Mouse (Mus musculus): ENCODE results near the gene Krt20.
A peak's percentile ranks its signal among the peaks of the same experiment; 100 is the strongest.

Krt20 gene

GRCm38 (mm10) chr11:99437972-99438371 lies at the start of gene Krt20:
TSS of gene Krt20 (minus strand) at chr11:99438150.
- DNase-seq (ENCODE audit: low spot score) = no peak

DNA sequence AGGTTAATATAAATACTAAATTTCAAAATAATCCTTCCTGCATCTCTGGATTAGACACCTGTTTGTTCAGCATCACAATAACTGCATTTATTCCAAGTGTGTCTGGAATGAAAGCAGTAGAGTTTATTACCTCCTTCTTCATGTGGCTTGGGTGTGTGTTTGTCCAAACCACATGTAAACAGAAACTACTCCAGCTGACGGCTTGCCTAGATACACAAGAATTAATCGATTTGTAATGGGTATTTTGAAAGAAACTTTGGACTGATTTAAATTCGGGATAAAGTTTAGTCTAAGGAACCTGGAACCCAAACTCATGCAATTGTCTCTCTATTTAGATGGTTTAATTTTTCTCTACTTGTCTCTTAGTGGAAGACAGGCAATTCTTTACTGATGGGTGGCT lies 37.0 kb upstream of the Krt20 start:
- DNase-seq (ENCODE audit: low spot score) = no peak

DNA sequence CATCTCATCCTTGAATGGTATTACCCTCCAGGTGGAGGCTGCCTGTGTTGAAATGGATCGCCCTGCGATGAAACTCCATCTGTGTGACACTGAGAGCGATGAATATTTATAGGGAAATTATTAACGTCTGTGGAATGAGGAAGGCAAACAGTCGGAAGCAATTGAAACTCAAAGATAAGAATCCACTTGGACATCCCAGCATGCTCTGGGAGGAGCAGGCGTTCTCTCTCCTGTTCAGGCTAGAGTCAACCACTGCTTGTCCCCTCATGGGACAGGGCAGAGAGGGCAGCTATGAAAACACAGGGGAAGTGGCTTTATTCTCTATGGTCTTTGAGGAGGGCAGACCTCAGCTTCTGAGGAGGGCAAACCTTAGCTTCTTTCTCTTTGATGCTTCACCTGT lies 35.5 kb upstream of the Krt20 start:
- DNase-seq (ENCODE audit: low spot score) = no peak

GRCm38 (mm10) chr11:99472405-99472804 lies 34.5 kb upstream of the Krt20 start:
- DNase-seq (ENCODE audit: low spot score) = no peak

DNA sequence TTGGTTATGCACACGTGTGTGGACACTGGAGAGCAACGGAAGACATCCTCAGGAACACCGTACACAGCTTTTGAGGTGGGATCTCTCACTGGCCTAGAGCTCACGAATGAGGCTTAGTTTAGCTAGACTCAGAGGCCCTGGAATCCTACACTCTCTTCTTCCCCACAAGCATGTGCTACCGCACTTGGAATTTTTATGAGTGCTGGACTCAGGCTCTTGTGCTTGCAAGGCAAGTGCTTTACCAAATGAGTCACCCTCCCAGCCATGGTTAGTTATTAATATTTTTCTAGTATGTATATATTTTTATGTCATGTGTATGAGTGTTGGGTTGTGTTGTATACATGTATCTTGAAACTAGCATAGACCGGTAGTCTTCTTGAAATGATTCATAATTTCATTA lies 34.0 kb upstream of the Krt20 start:
- DNase-seq (ENCODE audit: low spot score) = no peak

DNA sequence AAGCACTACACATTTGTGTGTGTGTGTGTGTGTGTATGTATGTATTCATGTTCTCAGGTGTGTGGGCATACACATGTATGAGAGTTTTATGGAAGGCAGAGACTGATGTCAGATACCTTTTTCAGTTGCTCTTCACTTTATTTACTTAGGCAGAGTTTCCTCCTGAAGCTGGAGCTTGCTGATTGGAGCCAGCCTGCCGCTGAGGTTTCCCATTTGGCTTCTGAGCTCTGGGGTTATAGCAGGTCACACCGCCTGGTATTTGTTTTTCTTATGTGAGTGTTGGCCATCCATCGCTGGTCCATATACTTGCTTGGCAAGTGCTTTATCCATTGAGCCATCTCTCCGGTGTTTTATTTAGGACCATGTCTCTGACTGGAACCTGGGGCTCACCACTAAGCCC lies 31.3 kb upstream of the Krt20 start:
- no peak for DNase-seq (ENCODE audit: low spot score)

DNA sequence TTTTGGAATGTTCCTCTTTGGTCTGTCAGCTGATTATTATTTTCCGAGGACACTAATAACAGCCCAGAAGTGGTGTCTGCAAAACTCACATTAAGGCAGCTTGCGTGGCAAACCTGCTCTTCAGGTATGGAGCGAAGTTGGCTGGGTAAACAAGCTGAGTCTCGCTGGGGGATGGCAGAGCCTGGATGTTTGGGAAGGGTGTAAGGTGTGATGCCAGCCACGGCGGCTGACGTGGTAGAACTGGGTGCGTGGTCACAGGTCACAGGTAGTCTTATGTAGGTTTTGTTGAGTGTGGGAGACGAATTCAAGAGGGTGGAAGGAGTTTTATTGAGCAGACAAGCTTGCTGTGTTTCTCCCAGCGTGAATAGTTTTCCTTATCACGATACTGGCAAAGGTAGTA lies 30.6 kb upstream of the Krt20 start:
- no peak for DNase-seq (ENCODE audit: low spot score)

GRCm38 (mm10) chr11:99466316-99466715 lies 28.4 kb upstream of the Krt20 start:
- no peak for DNase-seq (ENCODE audit: low spot score)

- peak; percentile 93 for DNase-seq (ENCODE audit: low spot score)
These were observed 26.9 kb upstream of the Krt20 start for GRCm38 (mm10) chr11:99464836-99465235.

DNA sequence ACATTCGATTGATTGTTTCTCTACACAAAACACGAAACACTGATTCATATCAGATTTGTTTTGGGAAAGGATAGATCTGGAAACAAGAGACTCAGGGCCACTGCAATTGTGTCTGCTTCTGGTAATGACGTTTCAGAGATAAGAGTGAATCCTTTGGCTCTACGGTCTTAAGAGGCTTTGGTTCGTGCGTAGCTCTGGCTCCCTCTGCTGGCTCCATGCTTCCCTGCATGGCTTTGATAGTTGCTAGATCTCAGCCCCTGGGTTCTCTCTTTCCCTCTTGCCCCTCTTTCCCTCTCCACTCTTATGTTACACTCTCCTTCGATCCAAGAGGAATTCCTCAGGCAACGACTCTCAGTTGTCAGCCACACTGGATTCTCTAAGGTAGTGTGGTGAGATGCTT lies 25.2 kb upstream of the Krt20 start:
- DNase-seq (ENCODE audit: low spot score) = peak; percentile 83

DNA sequence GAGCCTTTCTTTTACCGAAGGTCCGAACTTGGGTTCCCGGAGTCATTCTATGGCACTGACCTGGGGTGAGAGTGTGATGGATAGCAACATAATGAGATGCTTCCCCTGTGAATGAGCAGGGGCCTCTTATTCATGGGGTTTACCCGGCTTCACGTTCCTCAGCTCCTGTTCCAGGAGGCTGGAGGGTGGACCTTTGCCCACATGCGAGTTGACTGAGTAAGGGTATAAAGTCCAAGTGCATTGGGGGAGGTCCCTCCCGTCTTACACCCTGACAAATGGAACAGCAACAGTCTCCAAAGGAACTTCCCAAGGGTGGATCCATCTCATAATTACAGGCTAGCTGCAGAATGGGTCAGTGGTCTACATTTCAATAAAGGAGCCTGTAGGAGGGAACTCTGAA lies 23.8 kb upstream of the Krt20 start:
- no peak for DNase-seq (ENCODE audit: low spot score)

- no peak for DNase-seq (ENCODE audit: low spot score)
These were observed 20.9 kb upstream of the Krt20 start for GRCm38 (mm10) chr11:99458887-99459286.

GRCm38 (mm10) chr11:99454759-99455158 lies 16.8 kb upstream of the Krt20 start:
- no peak for DNase-seq (ENCODE audit: low spot score)

GRCm38 (mm10) chr11:99454044-99454443 lies 16.1 kb upstream of the Krt20 start:
- DNase-seq (ENCODE audit: low spot score) = no peak

DNA sequence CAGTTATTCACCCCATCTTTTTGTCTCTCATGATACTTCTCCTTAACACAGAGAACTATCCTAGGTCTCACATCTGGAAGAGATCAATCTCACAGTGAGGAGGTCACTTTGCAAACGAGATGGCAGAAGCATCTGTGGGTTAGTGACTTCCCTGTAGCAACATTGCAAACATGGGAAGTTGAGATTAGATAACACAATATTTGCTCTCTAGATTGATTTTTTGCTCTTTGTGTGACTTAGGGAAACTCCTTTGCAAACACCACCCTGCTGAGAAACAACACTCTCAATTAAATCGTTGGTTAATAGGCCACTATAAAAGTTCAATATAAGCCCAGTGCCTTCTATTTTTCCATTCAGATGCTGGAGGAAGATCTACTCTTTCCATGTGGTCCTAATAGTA lies 10.8 kb upstream of the Krt20 start:
- DNase-seq (ENCODE audit: low spot score) = no peak

DNA sequence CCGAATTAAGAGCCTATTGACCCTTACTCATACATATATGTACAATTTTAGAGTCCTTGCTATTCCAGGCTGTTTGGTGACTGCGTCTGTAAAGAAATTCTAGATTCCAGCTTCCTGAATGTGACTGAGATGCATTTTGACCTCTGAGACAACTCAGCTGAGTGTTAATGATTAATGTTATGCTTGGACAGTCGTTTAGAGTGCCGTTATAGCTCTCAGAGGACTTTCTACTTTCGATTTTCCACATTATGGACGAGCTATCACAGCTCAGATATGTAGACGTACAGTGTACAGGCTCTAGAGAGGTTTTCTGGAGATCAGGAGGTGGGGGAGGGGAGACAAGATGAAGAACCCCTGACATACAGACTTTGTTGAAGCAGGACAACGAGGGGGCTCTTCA lies 3.3 kb upstream of the Krt20 start:
- DNase-seq (ENCODE audit: low spot score) = no peak

DNA sequence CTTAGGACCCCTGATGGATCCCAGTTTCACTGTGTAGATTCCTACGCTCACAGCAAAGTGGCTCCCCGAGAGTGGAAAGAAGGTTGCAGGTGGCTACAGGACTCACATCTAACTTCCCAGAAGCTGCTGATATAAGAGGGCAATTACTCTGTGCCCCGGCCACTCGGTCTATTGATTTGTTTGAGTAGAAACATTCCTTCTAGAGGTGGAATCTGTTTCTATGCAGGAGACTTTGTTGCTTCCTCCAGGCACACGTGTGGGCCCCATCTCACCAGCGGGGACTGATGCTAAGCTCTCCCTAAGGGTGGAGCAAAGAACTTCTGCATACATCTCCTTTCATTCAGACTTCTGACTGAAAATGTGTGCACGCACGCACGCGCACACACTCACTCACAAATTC lies 1.5 kb upstream of the Krt20 start:
- no peak for DNase-seq (ENCODE audit: low spot score)

DNA sequence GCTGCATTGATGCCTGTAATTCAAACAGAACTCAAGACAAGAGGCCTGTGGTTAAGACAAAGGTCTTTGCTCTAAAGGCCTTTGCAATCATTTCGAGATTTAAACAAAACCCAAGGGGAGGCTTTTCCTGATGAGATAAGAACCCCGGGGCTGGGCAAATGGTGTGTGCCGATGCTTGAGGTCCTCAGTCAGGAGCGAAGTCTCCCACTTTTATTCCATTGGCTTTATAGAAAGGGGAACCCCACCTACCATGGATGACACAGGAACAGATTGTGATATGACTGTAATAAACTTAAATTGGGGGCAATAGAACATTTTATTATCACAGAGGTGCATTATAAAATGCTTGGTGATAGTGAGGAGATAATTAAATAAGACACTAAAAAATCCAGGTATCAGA lies 1.3 kb downstream of the Krt20 start:
- no peak for DNase-seq (ENCODE audit: low spot score)

GRCm38 (mm10) chr11:99430670-99431069 lies 7.3 kb downstream of the Krt20 start:
- peak; percentile 72 for DNase-seq (ENCODE audit: low spot score)

DNA sequence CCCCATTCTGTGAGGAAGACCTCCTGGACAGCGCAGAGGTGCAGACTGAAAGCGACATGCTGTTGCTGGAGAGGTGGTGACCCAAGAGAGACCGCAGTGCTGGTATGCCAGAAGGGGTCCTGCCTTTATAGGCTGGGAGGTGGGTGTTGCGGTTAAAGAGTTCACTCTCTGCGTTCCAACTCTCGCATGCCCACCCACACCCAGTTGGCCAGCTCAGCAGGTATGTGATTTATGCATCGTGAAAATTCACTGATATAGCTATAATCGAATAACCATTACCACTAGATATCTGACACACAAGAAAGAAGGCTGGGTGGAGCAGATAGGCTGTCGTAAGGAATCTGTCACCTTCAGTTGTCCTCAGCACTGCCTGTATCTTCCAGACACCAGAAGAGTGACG lies 15.8 kb downstream of the Krt20 start, which contains the start of gene Krt12:
Krt12 (minus strand) TSS at position 101 of the 400 bp plus-strand sequence.
- no peak for DNase-seq (ENCODE audit: low spot score)

GRCm38 (mm10) chr11:99420586-99420985 lies 17.4 kb downstream of the Krt20 start:
- DNase-seq (ENCODE audit: low spot score) = no peak

DNA sequence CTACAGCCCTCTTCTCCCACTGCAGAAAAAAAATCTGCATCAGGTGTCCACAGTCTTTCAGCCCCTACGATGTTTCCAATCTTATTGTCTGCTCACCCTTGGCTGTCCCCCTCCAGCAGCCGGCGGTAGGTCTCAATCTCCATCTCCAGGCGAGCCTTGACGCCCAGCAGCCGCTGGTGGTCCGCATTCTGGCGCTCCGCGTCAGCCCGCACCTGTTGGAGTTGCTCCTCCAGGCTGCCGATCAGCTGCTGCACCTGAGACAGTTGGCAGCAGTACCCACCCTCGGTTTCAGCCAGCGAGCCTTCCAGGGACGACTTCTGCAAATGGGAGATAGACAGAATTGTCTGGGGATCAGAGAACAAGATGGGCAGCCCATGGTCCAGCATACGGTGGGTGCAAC lies 20.1 kb downstream of the Krt20 start:
- DNase-seq (ENCODE audit: low spot score) = no peak

- no peak for DNase-seq (ENCODE audit: low spot score)
These were observed 21.0 kb downstream of the Krt20 start for GRCm38 (mm10) chr11:99416902-99417301.

DNA sequence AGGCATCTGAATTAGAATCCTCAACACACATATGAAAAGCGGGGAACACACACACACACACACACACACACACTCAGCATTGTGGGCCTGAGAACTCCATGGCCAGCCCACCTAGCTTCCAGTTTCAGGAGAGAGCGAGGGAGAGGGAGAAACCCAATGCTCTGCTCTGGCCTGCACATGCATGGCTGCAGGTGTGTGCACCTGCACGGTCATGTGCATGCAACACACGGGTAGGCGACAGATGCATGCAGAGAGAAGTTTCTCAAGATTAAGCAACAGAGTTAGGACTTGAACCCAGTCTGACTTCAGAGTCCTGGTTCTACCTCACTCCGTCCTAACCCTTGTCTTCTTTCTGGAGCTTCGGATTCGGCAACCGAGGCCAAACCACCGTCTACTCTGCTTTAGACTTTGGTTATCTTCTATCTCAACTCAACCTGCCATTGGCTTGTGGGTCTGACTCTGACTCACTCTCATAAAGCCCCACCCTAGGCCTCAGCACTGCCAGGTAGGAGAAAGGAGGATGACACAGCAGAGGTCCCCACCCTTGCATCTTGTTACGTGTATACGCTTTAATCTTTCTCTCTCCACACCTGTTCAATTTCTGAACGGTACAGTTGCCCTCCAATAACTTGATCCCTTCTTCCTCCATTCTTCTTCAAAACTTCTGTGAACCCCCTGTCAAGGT lies 23.3 kb downstream of the Krt20 start:
- no peak for DNase-seq (ENCODE audit: low spot score)

- DNase-seq (ENCODE audit: low spot score) = peak; percentile 76
These were observed 24.7 kb downstream of the Krt20 start for GRCm38 (mm10) chr11:99413247-99413646.

Measured in testis, postnatal 10 days (tissue).